Mouse (Mus musculus) G1E-ER4 (cell line): ENCODE measurements around the gene Poln. TPM values are rescaled to one million over a fixed set of nuclear protein-coding genes. Genes with fewer than 3 reads are reported as not detected.

ENCODE experiments used
- GATA1 ChIP-seq: IDR thresholded peaks from one replicate; pipeline ENCODE4 v1.8.0; 2012; ENCODE audit warnings: low read length, inconsistent platforms
- polyA plus RNA-seq: library from polyadenylated mRNA; stranded (reverse); fragments of >175 nt; gene quantifications from 2 replicates; pipeline ENCODE4 v1.2.3, GENCODE M21; 2012

Poln gene
- polyA plus RNA-seq, 1 experiment: 0.02 TPM

- no peak for TF ChIP-seq GATA1
These were observed 150.3 kb downstream of the Poln start for GRCm38 (mm10) chr5:34018968-34019367.

- TF ChIP-seq GATA1: no peak
These were observed 154.6 kb downstream of the Poln start for GRCm38 (mm10) chr5:34014652-34015051.

DNA sequence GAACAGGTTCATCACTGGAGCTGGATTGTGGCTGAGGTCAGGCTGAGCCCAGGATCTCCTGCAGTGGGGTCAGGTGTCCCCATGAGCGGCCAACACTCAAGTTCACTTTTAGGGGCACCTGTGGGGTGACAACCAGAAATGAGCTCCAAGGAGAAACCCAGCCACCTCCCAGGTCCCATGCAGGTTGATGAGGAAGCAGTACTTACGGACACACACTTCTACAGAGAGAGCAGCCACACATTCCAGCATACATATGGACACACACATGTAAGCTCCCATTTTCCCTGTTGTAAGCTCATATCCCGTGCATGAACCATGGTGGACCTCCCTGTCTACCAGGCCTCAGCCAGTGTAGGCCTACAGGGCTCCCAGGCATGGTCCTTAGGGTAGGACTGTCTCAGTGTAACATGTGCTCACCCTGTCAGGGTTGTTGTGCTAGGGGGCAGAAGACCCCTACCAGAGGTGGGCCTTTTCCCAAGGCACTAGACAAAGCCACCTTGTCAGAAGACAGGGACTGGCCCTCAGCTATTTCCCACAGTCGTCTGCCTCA lies 161.8 kb downstream of the Poln start:
- no peak for TF ChIP-seq GATA1

GRCm38 (mm10) chr5:34006832-34007231 lies 162.4 kb downstream of the Poln start:
- no peak for TF ChIP-seq GATA1

GRCm38 (mm10) chr5:34004618-34005017 lies 164.6 kb downstream of the Poln start:
- no peak for TF ChIP-seq GATA1

- no peak for TF ChIP-seq GATA1
These were observed 166.6 kb downstream of the Poln start for GRCm38 (mm10) chr5:34002636-34003035.

DNA sequence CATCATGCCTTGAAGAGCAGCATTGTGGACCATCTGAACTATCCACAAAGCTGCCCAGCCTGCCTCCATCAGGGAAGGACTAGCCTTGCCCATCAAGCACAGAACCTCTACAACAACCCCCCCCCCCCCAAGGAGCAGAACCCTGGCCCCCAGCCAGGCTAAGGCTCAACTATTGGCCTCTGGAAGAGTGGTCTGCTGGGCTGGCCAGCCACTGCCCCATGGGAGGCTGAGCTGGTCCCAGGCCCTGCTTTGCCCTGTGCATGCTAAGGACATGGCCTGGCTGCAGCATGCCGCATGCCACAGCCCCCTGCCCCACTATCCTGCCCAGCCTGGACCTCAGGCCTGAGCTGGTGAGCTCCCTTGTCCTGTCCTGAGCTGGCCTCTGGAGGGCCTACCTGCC lies 167.8 kb downstream of the Poln start:
- TF ChIP-seq GATA1: no peak

DNA sequence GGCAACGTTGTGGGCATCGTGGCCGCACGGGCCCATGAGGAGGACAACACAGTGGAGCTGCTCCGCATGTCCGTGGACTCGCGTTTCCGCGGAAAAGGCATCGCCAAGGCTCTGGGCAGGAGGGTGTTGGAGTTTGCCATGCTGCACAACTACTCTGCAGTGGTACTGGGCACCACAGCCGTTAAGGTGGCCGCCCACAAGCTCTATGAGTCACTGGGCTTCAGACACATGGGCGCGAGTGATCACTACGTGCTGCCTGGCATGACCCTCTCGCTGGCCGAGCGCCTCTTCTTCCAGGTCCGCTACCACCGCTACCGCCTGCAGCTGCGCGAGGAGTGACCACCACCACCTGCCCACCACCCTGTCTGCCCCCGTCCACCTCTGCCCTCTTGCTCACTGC lies 168.4 kb downstream of the Poln start:
- TF ChIP-seq GATA1: no peak

DNA sequence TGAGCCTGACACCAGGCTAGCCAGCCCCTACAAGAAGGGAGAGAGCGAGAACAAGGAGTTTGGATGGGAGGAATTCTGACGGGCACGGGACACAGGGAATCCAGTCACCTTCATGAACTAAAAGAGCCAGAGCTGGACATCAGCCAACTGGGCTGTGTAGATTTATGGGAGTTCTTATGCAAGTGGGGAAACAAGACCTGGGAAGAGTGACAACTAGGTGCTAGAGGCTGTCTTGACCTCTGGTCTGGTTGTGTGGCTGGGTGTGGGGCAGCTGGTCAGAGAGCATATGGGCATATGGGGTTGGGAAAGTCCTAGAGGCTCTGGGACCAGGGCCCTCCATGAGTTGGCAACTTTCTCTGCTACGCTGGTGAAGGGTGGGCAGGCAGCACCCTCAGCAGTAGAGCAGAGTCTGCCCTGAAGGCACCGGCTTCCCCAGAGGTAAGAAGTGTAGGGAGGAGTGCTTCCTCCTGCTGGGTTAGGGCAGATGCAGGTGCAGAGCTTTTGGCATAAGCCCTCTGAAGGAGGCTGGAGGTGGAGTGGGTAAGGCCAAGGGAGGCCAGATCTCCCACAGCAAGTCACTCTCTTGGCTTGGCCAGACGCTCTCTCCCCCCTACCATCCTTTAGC lies 169.7 kb downstream of the Poln start:
- no peak for TF ChIP-seq GATA1

DNA sequence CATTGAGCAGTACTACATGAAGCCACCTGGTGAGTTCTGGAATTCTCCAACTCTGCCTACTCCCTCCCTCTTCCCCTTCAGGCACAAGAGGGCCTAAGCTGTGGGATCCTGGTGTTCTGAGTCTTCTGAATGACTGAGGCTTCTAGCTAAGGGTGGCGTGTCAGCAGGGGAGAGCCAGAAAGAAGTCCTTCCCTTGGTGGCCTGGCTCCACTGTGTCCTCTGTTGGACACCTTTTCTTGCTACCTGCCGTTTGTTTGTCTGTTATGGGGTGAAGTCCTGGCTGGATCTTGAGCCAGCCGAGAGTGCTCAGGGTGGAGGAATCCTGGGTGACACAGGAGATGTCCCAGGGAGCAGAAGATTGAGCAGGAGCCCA lies 170.8 kb downstream of the Poln start:
- no peak for TF ChIP-seq GATA1

DNA sequence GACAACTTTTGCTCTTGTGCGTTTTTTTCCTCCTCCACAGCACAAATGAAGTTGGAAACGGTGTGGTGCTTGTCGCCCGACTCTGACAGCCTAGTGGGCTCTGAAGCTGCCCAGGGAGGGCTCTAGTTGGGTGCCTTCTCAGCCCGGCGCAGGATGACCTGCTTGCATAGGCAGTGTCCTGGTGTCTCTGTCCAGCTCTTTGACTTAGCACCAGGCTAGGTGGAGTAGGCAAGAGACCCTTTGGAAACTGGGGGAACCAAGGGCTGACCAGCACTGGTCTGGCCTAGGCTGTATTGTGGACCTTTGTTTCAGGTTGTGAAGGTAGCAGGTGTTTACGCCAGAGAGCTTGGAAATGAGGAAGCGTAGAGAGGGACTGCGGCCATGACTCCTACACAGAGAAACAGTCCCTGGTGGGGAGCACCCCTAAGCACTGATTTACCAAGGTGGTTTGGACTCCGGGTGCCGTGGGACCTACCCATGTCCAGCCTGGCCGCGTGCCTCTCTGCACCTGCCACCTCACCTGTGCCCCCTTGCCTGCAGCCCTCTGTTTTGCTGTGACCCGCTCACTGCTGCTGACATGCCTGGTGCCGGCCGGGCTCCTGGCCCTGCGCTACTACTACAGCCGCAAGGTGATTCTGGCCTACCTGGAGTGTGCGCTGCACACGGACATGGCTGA lies 171.3 kb downstream of the Poln start:
- TF ChIP-seq GATA1: no peak

GRCm38 (mm10) chr5:33997051-33997741 lies 172.1 kb downstream of the Poln start:
- TF ChIP-seq GATA1: no peak

- TF ChIP-seq GATA1: no peak
These were observed 172.6 kb downstream of the Poln start for GRCm38 (mm10) chr5:33996694-33997045.

GRCm38 (mm10) chr5:33995843-33996693 lies 173.2 kb downstream of the Poln start, which contains the start of gene Nat8l:
Gene Nat8l, plus strand, starts transcription at chr5:33995984.
- TF ChIP-seq GATA1: no peak
